Mouse (Mus musculus) spleen, adult 10 weeks (tissue): Measurements from ENCODE around the gene Cacng2. TPM values are rescaled to one million over a fixed set of nuclear protein-coding genes. Genes with fewer than 3 reads are reported as not detected.

ENCODE experiments used
- polyA plus RNA-seq: library from polyadenylated mRNA; stranded (reverse); fragments of 350-450 nt; fragmentation: Illumina TruSeq; extraction: RNeasy Lipid Tissue Mini Kit (QIAGEN cat#74804); gene quantifications from one replicate; pipeline ENCODE4 v1.2.3, GENCODE M21; 2015; ENCODE audit warnings: low replicate concordance; ENCODE audit not compliant: insufficient read depth

The Cacng2 gene
- not detected for polyA plus RNA-seq

DNA sequence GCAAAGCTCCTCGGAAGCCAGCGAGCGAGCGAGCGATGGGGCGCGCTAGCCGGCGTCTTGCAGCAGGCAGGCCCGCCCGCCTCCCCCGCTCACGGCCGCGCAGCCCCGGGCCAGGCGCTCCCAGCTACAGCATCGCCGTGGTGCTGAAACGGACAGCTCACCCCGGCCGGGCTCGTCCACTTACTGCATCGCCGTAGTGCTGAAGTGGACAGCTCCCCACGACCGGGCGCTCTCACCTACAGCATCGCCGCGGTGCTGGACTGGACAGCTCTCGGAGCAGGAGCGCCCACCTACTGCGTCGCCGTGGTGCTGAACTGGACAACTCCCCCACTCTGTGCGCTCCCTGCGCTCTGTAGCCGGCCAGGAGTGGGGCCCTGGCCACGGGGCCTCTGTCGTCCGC is at the start of gene Cacng2:
Gene Cacng2 (minus strand): TSS at position 325 of the 400 bp plus-strand sequence.

DNA sequence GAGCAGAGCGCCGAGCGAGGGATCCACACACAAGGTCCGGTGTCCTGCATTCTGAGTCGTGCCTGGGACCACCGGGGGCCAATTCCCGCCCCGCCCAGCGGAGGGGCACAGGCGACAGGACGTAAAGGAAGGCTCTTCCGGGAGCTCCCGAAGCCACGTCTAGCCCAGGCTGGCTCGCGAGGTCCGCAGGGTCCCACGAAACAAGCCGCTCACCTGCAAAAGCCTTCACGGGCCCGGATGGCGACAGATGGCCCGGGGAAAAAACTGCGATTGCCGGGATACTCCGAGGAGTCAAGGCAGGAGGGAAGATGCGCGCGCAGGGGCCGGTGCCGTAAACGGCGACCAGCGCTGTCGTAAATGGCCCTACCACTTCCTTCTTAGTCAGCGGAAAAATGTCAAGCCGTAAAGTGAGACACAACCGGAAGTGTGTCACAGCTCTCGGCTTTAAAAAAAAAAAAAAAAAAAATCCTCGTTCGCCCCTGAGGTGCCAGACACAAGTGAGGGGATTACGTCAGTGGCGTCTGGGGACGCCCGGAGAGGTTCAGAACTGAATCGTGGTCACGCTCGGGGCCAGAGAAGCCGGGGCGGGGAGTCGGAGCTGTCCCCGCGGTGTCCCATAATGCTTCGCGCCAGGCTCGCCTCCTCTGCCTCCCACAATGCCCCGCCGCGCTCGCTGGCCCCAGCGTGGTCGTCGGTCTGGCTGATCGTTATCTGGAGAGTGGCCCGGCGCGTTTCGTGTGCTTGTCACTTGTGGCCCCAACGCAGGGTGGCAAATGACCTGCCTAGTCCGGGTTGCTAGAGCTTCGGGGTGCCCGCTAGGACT is 149.1 kb downstream of the Cacng2 start, which contains the start of gene Eif3d:
Gene Eif3d (minus strand): TSS at position 344 of the 823 bp plus-strand sequence.

DNA sequence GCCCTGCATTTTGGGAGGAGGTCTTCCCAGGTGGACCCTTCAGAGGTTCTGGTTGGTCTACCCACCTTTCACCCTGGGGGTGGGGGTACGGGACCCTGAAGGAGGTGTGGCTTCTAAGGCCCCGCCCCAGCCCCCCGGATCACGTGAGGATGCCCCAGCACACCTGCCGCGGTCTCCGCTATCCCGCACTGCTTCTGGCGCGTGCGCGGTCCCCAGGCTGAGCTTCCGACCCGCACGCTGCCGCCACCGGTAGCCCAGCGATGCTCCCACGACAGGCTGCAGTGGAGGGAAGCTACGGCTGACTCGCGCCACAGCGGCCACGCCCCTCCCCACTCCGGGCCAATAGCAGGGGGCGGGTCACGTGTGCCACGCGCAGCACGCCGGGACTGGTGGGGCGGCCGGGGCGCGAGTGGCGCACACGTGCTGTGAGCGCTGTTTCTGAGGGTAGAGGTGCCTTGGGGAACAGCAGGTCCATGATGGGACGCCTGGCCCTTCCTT is 163.4 kb downstream of the Cacng2 start, which contains the start of gene Foxred2:
Gene Foxred2 (minus strand): TSS at position 319 of the 498 bp plus-strand sequence.

Other genes with a start within 250 kb of the Cacng2 start
- 63.1 TPM for gene Txn2, start 191.0 kb downstream of the Cacng2 start, polyA plus RNA-seq
- gene Foxred2, start 163.3 kb downstream of the Cacng2 start, polyA plus RNA-seq, result 9.0 TPM
- 97.7 TPM for gene Eif3d, start 149.2 kb downstream of the Cacng2 start, polyA plus RNA-seq
- 28.0 TPM for gene Ift27, start 54.1 kb upstream of the Cacng2 start, polyA plus RNA-seq
- not detected for gene Pvalb, start 86.4 kb upstream of the Cacng2 start, polyA plus RNA-seq
- gene Ncf4, start 124.8 kb upstream of the Cacng2 start, polyA plus RNA-seq, result 134 TPM
- 27.5 TPM for gene Csf2rb2, start 185.7 kb upstream of the Cacng2 start, polyA plus RNA-seq
- gene Csf2rb, start 205.7 kb upstream of the Cacng2 start, polyA plus RNA-seq, result 60.7 TPM